Mouse (Mus musculus) liver (tissue): ENCODE data around the gene Ptpn9.
A peak's percentile ranks its signal among the peaks of the same experiment; 100 is the strongest.

Experiments
- DNase-seq: peaks from one replicate; pipeline ENCODE4 v3.0.0-alpha.2; 2020; ENCODE audit warnings: mixed read lengths

Ptpn9 gene

DNA sequence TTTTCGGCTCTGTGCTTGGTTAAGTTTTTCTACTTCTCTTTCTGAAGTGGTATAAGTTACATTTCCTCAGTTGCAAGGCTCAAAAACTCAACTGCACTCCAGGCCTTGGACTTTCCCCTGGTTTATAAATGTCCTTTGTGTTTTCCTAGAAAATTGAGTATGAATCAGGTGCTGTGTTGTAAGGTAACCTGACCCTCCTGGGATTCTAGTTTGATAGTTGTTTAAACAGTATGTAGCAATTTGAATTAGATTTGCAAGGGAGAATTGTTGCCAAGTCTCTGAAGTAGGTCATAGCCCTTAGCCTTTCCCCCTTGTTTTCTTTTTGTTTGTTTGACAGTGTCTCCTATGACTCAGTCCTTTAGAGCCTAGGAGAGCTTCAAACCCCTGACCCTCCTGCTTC lies 22.9 kb downstream of the Ptpn9 start:
- no peak for DNase-seq

DNA sequence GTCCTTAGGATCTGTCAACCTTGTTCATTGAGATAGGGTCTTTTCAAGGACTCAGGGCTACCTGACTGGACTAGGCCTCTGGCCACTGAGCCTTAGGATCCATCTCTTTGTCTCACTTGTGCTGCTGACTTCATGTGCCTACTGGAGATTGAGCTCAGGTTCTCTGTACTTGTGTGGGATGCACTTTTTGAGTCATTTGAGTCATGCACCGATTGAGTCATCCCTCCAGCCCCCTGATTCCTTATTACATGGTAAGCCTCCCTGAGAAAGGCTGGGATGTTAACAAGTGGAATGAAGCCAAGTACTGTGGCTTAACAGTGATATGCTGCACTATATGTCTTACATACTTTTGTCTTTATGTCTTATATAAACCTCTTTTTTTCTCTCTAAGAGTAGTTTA lies 37.0 kb downstream of the Ptpn9 start:
- no peak for DNase-seq

- peak; percentile 13 for DNase-seq
Measured at GRCm38 (mm10) chr9:57056237-57056636, 61.5 kb downstream of the Ptpn9 start.

- DNase-seq: peak; percentile 16
Measured at GRCm38 (mm10) chr9:57064164-57064563, 69.4 kb downstream of the Ptpn9 start.

GRCm38 (mm10) chr9:57068266-57068665 lies 73.5 kb downstream of the Ptpn9 start:
- no peak for DNase-seq

DNA sequence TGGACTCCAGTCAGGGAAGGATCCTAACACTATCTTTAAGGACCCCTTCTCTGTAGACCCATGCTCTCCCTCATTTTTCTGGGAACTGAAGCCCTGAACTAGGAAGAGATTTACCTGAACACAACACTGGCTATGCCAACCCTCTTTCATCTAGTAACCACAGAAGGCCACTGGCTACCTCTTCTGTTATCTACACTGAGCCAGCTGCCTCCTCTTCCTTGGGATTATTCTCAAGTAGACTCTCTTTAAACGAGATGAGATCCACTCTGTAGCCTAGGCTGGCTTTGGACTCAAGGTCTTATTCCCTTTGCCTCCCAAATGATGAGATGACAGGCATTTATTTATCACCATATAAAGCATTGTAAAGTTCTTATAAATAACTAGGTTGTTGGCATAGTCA lies 75.5 kb downstream of the Ptpn9 start:
- DNase-seq: peak; percentile 27

- no peak for DNase-seq
Measured at GRCm38 (mm10) chr9:57070800-57071545, 76.2 kb downstream of the Ptpn9 start.

GRCm38 (mm10) chr9:57071801-57072351 lies 77.2 kb downstream of the Ptpn9 start, which contains the start of gene Sin3a:
Sin3a (plus strand) TSS chr9:57072040.
- peak; percentile 83 for DNase-seq

DNA sequence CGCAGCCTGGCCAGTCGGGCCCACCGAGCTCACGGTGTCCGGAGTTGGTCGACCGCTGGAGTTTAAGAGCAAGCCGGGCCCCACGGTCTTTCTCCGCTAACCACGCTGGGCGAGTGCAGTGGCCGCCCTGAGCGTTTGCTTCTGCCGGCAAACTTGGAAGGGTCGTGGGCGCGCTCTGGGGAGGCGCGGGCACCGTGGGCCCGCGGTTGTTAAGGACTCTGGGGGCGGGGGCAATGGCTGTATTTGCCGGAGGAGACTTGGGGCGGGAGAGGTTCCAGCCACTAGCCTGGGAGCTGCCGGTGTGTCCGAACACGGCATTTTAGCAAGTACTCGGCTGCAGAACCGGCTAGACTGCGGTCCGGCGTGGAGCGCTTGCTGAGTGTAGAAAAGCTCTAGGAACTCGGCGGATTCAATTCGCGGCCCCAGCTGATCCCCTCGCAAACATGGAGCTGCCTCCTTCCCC lies 77.8 kb downstream of the Ptpn9 start:
- peak; percentile 54 for DNase-seq

DNA sequence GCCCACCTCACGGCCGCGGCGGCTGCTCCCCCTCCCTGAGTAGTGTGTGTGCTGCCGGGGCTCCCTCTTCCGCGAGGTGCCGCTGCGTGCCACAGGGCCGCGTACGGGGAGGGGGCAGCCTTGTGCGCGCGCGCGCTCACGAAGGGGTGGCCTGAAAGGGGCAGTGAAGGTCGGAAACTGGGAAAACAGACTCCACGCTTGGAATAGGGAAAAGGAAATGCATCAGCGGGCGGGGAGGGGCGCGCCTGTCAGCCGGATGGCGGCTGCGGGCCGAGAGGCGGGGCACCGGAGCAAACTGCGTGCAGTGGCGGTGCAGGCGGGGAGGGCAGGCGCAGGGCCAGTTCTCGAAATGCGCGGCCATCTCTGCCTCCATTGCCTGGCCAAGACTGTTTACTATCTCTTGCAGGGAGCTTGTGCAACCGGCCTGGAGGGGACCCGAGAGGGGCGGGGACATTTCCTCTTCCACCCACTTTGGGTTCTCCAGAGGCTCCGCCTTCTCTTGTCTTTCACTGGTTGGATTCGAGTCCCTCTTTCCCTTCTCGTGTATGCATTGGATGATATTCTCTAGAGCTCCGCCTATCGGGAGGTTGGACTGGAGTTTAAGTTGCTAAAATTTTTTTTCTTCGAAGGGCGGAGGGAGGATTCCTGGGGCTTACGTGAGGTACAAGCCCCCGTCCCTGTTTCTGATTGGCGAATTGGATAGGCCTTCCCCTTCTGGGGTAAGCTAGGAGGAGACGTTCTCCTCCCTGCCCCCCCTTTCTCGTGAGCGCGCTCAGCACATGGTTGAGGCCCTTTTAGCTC lies 78.5 kb downstream of the Ptpn9 start:
- peak; percentile 95 for DNase-seq

DNA sequence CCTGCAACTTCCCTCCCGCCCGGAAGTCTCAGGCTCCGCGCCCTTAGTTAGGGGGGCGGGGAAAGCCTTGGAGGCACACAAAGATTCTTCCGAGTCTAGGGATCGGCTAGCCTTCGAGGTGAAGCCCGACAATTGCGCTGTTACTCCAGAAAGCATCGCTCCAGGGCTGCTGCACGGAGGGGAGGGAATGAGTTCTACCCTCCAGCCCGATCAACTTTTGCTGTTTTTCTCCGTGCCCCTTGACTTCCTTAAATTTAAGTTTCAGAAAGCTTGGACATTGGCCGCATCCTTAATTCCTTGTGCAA lies 79.0 kb downstream of the Ptpn9 start:
- no peak for DNase-seq

- DNase-seq: peak; percentile 59
Measured at GRCm38 (mm10) chr9:57074171-57074821, 79.6 kb downstream of the Ptpn9 start.

DNA sequence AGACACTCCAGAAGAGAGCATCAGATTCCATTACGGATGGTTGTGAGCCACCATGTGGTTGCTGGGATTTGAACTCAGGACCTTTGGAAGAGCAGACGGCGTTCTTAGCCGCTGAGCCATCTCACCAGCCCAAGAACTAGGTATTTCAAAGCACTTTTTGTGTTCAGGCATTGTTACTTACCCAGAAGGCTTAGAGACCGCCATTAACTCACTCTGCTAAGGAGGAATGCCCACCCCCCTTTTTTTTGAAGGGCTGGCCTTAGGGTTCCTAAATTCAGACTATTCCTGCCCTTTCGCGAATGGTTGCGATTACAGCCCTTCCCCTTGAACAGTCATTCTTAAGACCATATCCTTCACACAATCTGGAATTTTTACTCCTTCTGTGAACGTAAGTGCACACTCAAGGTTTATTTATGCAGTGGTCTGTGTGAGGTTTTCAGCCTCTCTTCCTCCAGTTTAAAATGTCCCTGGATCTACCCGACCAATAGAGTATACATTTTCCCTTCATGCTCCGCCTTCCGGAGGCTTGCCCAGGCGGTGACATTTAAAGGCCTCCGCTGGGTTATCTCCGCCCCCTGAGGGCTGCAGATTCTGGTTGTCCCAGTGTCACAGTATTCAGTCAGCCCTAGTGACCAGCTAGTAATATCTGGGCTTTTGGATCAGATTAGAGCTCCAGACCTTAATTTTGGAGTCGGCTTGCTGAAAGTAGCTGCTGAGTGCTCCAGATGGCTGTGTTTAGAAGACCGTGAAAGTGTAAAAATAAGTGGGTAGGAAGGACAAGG lies 80.3 kb downstream of the Ptpn9 start:
- peak; percentile 86 for DNase-seq

- peak; percentile 98 for DNase-seq
Measured at GRCm38 (mm10) chr9:57075681-57076381, 81.1 kb downstream of the Ptpn9 start.

- peak; percentile 94 for DNase-seq
Measured at GRCm38 (mm10) chr9:57076701-57077660, 82.3 kb downstream of the Ptpn9 start.

GRCm38 (mm10) chr9:57082236-57082635 lies 87.5 kb downstream of the Ptpn9 start:
- no peak for DNase-seq
